Mouse (Mus musculus): ENCODE results near the gene Ddx58. TPM values are rescaled to one million over a fixed set of nuclear protein-coding genes. Genes with fewer than 3 reads are reported as not detected.

Ddx58 gene
- polyA plus RNA-seq (2012; rRNA removed): 1.6 and 2.8 TPM in 2 replicates

DNA sequence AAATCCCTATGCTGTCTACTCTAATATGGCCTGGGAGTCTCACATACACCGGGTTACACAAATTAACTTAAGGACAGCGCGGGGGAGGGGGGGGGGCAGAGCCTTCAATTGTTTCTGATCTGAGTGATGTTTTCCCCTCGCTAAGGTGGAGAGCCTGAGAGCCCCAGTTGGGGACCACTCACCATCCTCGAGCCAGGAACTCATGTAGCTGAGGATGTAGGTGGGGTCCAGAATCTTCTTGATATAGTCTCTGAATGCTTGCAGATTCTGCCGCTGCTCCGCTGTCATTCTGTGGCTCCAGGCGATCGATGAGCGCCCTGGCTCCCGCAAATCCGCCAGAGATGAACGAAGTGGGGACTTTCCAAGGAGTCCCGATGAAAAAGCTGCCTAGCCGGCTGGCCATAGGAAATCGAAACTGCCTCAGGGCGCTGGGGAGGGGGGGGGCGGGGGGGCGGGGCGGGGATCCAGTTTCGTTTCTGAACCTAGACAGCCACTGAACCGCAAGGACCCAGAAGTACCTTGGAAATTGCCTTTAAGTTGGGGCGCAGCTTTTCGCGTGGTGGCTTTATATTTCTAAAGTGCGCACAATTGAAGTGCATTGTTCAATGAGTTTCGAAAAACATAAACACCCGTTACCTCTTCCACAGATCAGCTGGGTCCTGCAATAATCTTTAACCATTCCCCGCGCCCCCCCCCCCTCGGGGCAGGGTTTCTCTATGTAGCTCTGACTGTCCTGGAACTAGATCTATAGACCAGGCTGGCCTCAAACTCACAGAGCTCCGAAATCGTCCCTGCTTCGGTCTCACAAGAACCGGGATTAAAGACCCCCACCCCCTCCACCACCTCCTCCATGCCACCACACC is at the start of gene Ddx58:
Gene Ddx58, minus strand, starts transcription at position 420 of the 863 bp plus-strand sequence.
- no peak for TF ChIP-seq POLR2A (IDR thresholded peaks at IDR 0.05; ENCODE audit: borderline replicate concordance, extremely low read depth, insufficient read depth, insufficient read length, poor library complexity, severe bottlenecking)
- no peak for TF ChIP-seq CTCF (IDR thresholded peaks at IDR 0.05; ENCODE audit: borderline replicate concordance, extremely low read depth, insufficient read depth, insufficient read length)
- DNase-seq (ENCODE audit: low read depth): peak; percentile 53

- no peak for DNase-seq (ENCODE audit: low read depth)
- no peak for TF ChIP-seq POLR2A (IDR thresholded peaks at IDR 0.05; ENCODE audit: borderline replicate concordance, extremely low read depth, insufficient read depth, insufficient read length, poor library complexity, severe bottlenecking)
- TF ChIP-seq CTCF (IDR thresholded peaks at IDR 0.05; ENCODE audit: borderline replicate concordance, extremely low read depth, insufficient read depth, insufficient read length): no peak
These were observed 49.4 kb upstream of the Ddx58 start for GRCm38 (mm10) chr4:40289046-40289445.

- no peak for DNase-seq (ENCODE audit: low read depth)
These were observed 47.8 kb upstream of the Ddx58 start for GRCm38 (mm10) chr4:40287415-40287814.

GRCm38 (mm10) chr4:40285582-40285981 is 46.0 kb upstream of the Ddx58 start:
- peak; percentile 77 for DNase-seq (ENCODE audit: low read depth)
- TF ChIP-seq CTCF (IDR thresholded peaks at IDR 0.05; ENCODE audit: borderline replicate concordance, extremely low read depth, insufficient read depth, insufficient read length) (peak; percentile 65; the same call in 1 of the 2 replicates), POLR2A (IDR thresholded peaks at IDR 0.05; ENCODE audit: borderline replicate concordance, extremely low read depth, insufficient read depth, insufficient read length, poor library complexity, severe bottlenecking) (no peak)

More at GRCm38 (mm10) chr4:40287415-40287814, 47.8 kb upstream of the Ddx58 start:
- TF ChIP-seq CTCF (IDR thresholded peaks at IDR 0.05; ENCODE audit: borderline replicate concordance, extremely low read depth, insufficient read depth, insufficient read length): no peak

DNA sequence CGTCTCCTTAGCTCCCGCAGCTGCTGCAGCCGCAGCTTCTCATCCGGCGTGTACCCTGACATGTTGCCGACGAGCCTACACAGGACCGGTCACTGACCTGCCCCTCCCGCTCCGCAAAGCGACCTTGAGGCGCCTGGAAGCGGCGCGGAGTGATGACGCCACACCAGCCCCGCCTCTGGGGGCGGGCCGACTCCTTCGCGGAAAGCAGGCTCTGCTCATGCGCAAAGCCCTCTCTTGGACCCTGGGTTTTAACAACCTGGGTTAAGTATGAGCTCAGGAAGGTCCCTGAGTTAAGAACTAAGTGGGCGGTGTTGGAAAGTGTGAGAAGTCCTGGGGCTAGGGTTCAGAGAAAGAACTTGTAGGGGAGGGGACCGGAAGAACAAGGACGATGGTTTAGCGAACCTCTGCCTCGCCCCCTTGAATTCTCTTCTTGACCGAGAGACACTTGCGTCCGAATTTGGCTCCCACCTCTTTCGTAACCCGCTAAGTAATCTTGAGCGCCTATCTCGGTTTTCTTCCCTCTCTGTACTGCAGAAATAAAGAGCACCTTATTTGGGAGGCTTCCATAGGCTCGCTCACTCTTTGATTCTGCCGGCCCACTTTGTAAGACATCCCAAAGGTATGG is 39.8 kb upstream of the Ddx58 start, which contains the start of gene Ndufb6:
Gene Ndufb6, minus strand, starts transcription at position 146 of the 625 bp plus-strand sequence.
- TF ChIP-seq POLR2A (IDR thresholded peaks at IDR 0.05; ENCODE audit: borderline replicate concordance, extremely low read depth, insufficient read depth, insufficient read length, poor library complexity, severe bottlenecking): peak; percentile 60; the same call in 1 of the 2 replicates
- no peak for TF ChIP-seq CTCF (IDR thresholded peaks at IDR 0.05; ENCODE audit: borderline replicate concordance, extremely low read depth, insufficient read depth, insufficient read length)
- DNase-seq (ENCODE audit: low read depth): peak; percentile 97

- peak; percentile 8 for DNase-seq (ENCODE audit: low read depth)
- no peak for TF ChIP-seq CTCF (IDR thresholded peaks at IDR 0.05; ENCODE audit: borderline replicate concordance, extremely low read depth, insufficient read depth, insufficient read length)
- TF ChIP-seq POLR2A (IDR thresholded peaks at IDR 0.05; ENCODE audit: borderline replicate concordance, extremely low read depth, insufficient read depth, insufficient read length, poor library complexity, severe bottlenecking): no peak
These were observed 39.2 kb upstream of the Ddx58 start for GRCm38 (mm10) chr4:40278880-40279275.

GRCm38 (mm10) chr4:40269430-40270032 is 29.9 kb upstream of the Ddx58 start, which contains the start of the genes Smim27 and Topors:
Smim27 (plus strand) TSS chr4:40269579.
Topors (minus strand) TSS chr4:40269850.
- DNase-seq (ENCODE audit: low read depth): peak; percentile 99
- TF ChIP-seq POLR2A (IDR thresholded peaks at IDR 0.05; ENCODE audit: borderline replicate concordance, extremely low read depth, insufficient read depth, insufficient read length, poor library complexity, severe bottlenecking) (peak; percentile 49; the same call in 1 of the 2 replicates), CTCF (IDR thresholded peaks at IDR 0.05; ENCODE audit: borderline replicate concordance, extremely low read depth, insufficient read depth, insufficient read length) (no peak)

- no peak for DNase-seq (ENCODE audit: low read depth)
- TF ChIP-seq POLR2A (IDR thresholded peaks at IDR 0.05; ENCODE audit: borderline replicate concordance, extremely low read depth, insufficient read depth, insufficient read length, poor library complexity, severe bottlenecking) (no peak), CTCF (IDR thresholded peaks at IDR 0.05; ENCODE audit: borderline replicate concordance, extremely low read depth, insufficient read depth, insufficient read length) (no peak)
These were observed 29.2 kb upstream of the Ddx58 start for GRCm38 (mm10) chr4:40268835-40269234.

DNA sequence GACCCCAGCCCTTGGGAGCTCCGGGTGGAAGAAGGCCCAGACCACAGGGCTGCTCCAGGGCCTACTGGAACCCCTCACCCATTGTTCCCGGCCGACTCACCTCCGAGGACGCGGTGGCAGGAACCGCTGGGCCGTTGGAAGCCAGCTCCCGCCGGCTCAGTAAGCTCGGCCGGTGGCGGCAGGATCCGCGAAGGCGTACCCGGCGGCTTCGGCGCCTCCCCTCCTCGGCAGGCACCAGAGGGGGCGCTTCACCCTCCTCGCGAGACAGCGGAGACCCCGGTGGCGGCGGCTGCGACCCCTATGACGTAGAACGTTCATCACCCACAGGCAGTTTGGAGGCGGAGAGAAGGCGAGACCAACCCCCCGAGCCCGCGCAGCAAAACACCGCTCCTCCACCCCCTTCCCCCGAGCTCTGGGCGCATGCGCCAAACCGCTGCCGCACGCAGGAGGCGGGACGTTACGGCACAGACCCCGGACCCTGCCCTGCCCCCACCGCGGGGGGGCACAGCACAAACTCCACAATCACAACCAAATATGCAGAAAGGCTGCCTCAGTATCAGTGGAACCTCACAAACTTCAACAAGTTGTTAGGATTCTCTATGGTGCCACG is 28.7 kb upstream of the Ddx58 start:
- peak; percentile 98 for DNase-seq (ENCODE audit: low read depth)
- TF ChIP-seq CTCF (IDR thresholded peaks at IDR 0.05; ENCODE audit: borderline replicate concordance, extremely low read depth, insufficient read depth, insufficient read length) (peak; percentile 22; the same call in 1 of the 2 replicates), POLR2A (IDR thresholded peaks at IDR 0.05; ENCODE audit: borderline replicate concordance, extremely low read depth, insufficient read depth, insufficient read length, poor library complexity, severe bottlenecking) (no peak)

- no peak for DNase-seq (ENCODE audit: low read depth)
These were observed 28.1 kb upstream of the Ddx58 start for GRCm38 (mm10) chr4:40267681-40268080.

GRCm38 (mm10) chr4:40264321-40264720 is 24.7 kb upstream of the Ddx58 start:
- TF ChIP-seq CTCF (IDR thresholded peaks at IDR 0.05; ENCODE audit: borderline replicate concordance, extremely low read depth, insufficient read depth, insufficient read length) (no peak), POLR2A (IDR thresholded peaks at IDR 0.05; ENCODE audit: borderline replicate concordance, extremely low read depth, insufficient read depth, insufficient read length, poor library complexity, severe bottlenecking) (no peak)
- DNase-seq (ENCODE audit: low read depth): no peak

More at GRCm38 (mm10) chr4:40267681-40268080, 28.1 kb upstream of the Ddx58 start:
- TF ChIP-seq CTCF (IDR thresholded peaks at IDR 0.05; ENCODE audit: borderline replicate concordance, extremely low read depth, insufficient read depth, insufficient read length) (no peak), POLR2A (IDR thresholded peaks at IDR 0.05; ENCODE audit: borderline replicate concordance, extremely low read depth, insufficient read depth, insufficient read length, poor library complexity, severe bottlenecking) (no peak)
